Mouse (Mus musculus): ENCODE data around the gene Gm7358.
"Not testable (repeated sequence)": the region's sequence is repeated elsewhere in the genome, so short reads cannot be mapped to it uniquely, and the experiment has no call there.

GRCm38 (mm10) chr17:14059431-14059830, at the start of gene Gm7358:
- TF ChIP-seq CHD2 (IDR thresholded peaks at IDR 0.05; ENCODE audit: low read depth, low read length); ZNF384 (IDR thresholded peaks at IDR 0.05; ENCODE audit: low read depth, low read length); MAFK (IDR thresholded peaks at IDR 0.05; ENCODE audit: insufficient read depth, low read depth, low read length); ZC3H11A (IDR thresholded peaks at IDR 0.05; ENCODE audit: borderline replicate concordance, low read depth, low read length): not testable (repeated sequence)

Data from ES-E14 (cell line).